Mouse (Mus musculus) heart, embryonic 10.5 days (tissue): ENCODE data around the gene Calml4. TPM values are rescaled to one million over a fixed set of nuclear protein-coding genes. Genes with fewer than 3 reads are reported as not detected.

Experiments used
- polyA plus RNA-seq: library from polyadenylated mRNA; unstranded; fragments of >200 nt; fragmentation: Nextera tagmentation; extraction: Ambion mirVana; gene quantifications from 2 replicates; pipeline ENCODE4 v1.2.1, GENCODE M21; 2016

Gene Calml4
- polyA plus RNA-seq, 1 experiment from 2014 or later = 0.94 TPM

Other genes with a start within 250 kb of the Calml4 start
- 0.36 and 0.62 TPM in 2 replicates for gene Itga11, start 180.3 kb upstream of the Calml4 start, polyA plus RNA-seq
- gene Fem1b, start 46.1 kb upstream of the Calml4 start, polyA plus RNA-seq = 21.1 and 21.2 TPM in 2 replicates
- gene Cln6, start 19.3 kb upstream of the Calml4 start, polyA plus RNA-seq = 17.7 and 21.4 TPM in 2 replicates
- 40.8 and 43.8 TPM in 2 replicates for gene Pias1, start 129.8 kb downstream of the Calml4 start, polyA plus RNA-seq